Mouse (Mus musculus): ENCODE measurements at regions not wholly inside any gene's neighbourhood (a gene's known extent, or its start where the extent isn't known, plus 50 kb on each side); places are given as distances from the start of the nearest gene placed in this dataset.

- Histone ChIP-seq H3K27me3 (ENCODE audit: insufficient read depth, low read length) (no peaks in the 10 kb centered on the region), H3K4me3 (ENCODE audit: low read depth, low read length) (no peak overlapping the region), H3K36me3 (replicated peaks) (no peaks in the 10 kb centered on the region), H3K9me3 (replicated peaks) (no peaks in the 10 kb centered on the region), H3K4me1 (ENCODE audit: insufficient read depth, low read depth, low read length) (no peaks in the 10 kb centered on the region)
- TF ChIP-seq TAL1 (conservative IDR thresholded peaks at IDR 0.05; ENCODE audit: low read depth, low read length) (no peak), GATA2 (IDR thresholded peaks at IDR 0.05; ENCODE audit: borderline replicate concordance, low read depth, low read length) (no peak), CTCF (IDR thresholded peaks at IDR 0.05; ENCODE audit: low read depth, low read length) (no peak), POLR2AphosphoS5 (IDR thresholded peaks at IDR 0.05; ENCODE audit: insufficient replicate concordance, low read depth, low read length) (no peak), GATA1 (IDR thresholded peaks at IDR 0.05; ENCODE audit: borderline replicate concordance, low read length) (no peak)
- ATAC-seq (ENCODE audit: extremely low read depth, insufficient number of reproducible peaks, low FRiP score, poor library complexity, severe bottlenecking) (no peak), DNase-seq (ENCODE audit: low spot score) (no peak)
Observed at GRCm38 (mm10) chr4:137110276-137110675, 61.7 kb upstream of the Zbtb40 start.

DNA sequence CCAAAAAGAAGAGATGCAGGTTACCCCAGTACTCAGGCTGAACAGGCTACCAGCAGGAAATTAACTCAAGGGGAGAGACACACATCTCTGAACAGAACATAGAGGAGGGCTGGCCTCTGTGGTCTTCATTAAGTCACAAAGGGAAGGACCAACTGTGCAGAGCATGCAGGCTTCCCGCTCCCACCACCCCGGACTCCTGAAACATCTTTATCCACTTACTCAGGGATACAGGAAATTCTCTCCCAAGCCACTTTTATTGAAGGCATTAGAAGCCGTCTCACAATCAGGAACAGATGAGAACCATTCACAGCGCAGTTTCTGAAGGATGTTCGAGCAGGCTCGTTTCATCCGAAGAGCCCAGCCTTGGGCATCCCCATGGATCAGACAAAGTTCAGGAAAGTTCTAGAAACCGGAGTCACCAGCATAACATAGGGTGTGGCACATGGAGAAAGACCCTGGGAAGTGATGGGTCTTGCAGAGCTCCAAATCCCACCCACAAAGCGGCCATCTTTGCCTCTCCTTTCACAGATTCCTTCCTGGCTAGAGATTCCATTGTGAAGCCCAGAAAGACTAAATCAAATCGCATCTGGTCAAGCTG, 55.9 kb upstream of the Zbtb40 start:
- 0 out of 2 replicates have a peak, but pooled peaks cover 2% of the 10 kb centered on the region for H3K27me3 ChIP-seq (ENCODE audit: insufficient read depth, low read length)

GRCm38 (mm10) chr4:137101169-137101568, 52.6 kb upstream of the Zbtb40 start:
- DNase-seq (ENCODE audit: low spot score), result no peak
- ATAC-seq (ENCODE audit: extremely low read depth, insufficient number of reproducible peaks, low FRiP score, poor library complexity, severe bottlenecking), result no peak
- Histone ChIP-seq H3K9me3 (replicated peaks) (no peaks in the 10 kb centered on the region), H3K36me3 (replicated peaks) (no peaks in the 10 kb centered on the region), H3K4me1 (ENCODE audit: insufficient read depth, low read depth, low read length) (no peaks in the 10 kb centered on the region), H3K27me3 (ENCODE audit: insufficient read depth, low read length) (0 out of 2 replicates have a peak, but pooled peaks cover 2% of the 10 kb centered on the region), H3K4me3 (ENCODE audit: low read depth, low read length) (no peak overlapping the region)
- no peak for TF ChIP-seq TAL1 (conservative IDR thresholded peaks at IDR 0.05; ENCODE audit: low read depth, low read length)
- TF ChIP-seq GATA1 (IDR thresholded peaks at IDR 0.05; ENCODE audit: borderline replicate concordance, low read length), result no peak
- no peak for TF ChIP-seq CTCF (IDR thresholded peaks at IDR 0.05; ENCODE audit: low read depth, low read length)
- no peak for TF ChIP-seq GATA2 (IDR thresholded peaks at IDR 0.05; ENCODE audit: borderline replicate concordance, low read depth, low read length)
- TF ChIP-seq POLR2AphosphoS5 (IDR thresholded peaks at IDR 0.05; ENCODE audit: insufficient replicate concordance, low read depth, low read length), result no peak

More for the DNA sequence above, 55.9 kb upstream of the Zbtb40 start:
- Histone ChIP-seq H3K36me3 (replicated peaks) (no peaks in the 10 kb centered on the region), H3K9me3 (replicated peaks) (no peaks in the 10 kb centered on the region), H3K4me1 (ENCODE audit: insufficient read depth, low read depth, low read length) (no peaks in the 10 kb centered on the region), H3K4me3 (ENCODE audit: low read depth, low read length) (no peak overlapping the region)
- no peak for DNase-seq (ENCODE audit: low spot score)
- no peak for ATAC-seq (ENCODE audit: extremely low read depth, insufficient number of reproducible peaks, low FRiP score, poor library complexity, severe bottlenecking)
- TF ChIP-seq POLR2AphosphoS5 (IDR thresholded peaks at IDR 0.05; ENCODE audit: insufficient replicate concordance, low read depth, low read length), result no peak
- no peak for TF ChIP-seq GATA1 (IDR thresholded peaks at IDR 0.05; ENCODE audit: borderline replicate concordance, low read length)
- no peak for TF ChIP-seq GATA2 (IDR thresholded peaks at IDR 0.05; ENCODE audit: borderline replicate concordance, low read depth, low read length)
- no peak for TF ChIP-seq TAL1 (conservative IDR thresholded peaks at IDR 0.05; ENCODE audit: low read depth, low read length)
- TF ChIP-seq CTCF (IDR thresholded peaks at IDR 0.05; ENCODE audit: low read depth, low read length), result no peak

GRCm38 (mm10) chr4:137100756-137101155, 52.2 kb upstream of the Zbtb40 start:
- ATAC-seq (ENCODE audit: extremely low read depth, insufficient number of reproducible peaks, low FRiP score, poor library complexity, severe bottlenecking) (no peak), DNase-seq (ENCODE audit: low spot score) (no peak)
- H3K36me3 ChIP-seq (replicated peaks), result no peaks in the 10 kb centered on the region
- H3K27me3 ChIP-seq (ENCODE audit: insufficient read depth, low read length), result 0 out of 2 replicates have a peak, but pooled peaks cover 2% of the 10 kb centered on the region
- no peak overlapping the region for H3K4me3 ChIP-seq (ENCODE audit: low read depth, low read length)
- H3K9me3 ChIP-seq (replicated peaks), result no peaks in the 10 kb centered on the region
- no peaks in the 10 kb centered on the region for H3K4me1 ChIP-seq (ENCODE audit: insufficient read depth, low read depth, low read length)
- no peak for TF ChIP-seq CTCF (IDR thresholded peaks at IDR 0.05; ENCODE audit: low read depth, low read length)
- no peak for TF ChIP-seq GATA2 (IDR thresholded peaks at IDR 0.05; ENCODE audit: borderline replicate concordance, low read depth, low read length)

Measured in G1E (cell line).